Mouse (Mus musculus): ENCODE measurements around the gene Cdh4. TPM values are rescaled to one million over a fixed set of nuclear protein-coding genes. Genes with fewer than 3 reads are reported as not detected.

Cdh4 gene
- polyA plus RNA-seq, 1 experiment from 2014 or later = 3.0 TPM

GRCm38 (mm10) chr2:179526976-179527375 is 84.7 kb downstream of the Cdh4 start:
- Histone ChIP-seq H3K4me3 (ENCODE audit: low read depth, low read length) (no peak overlapping the region), H3K36me3 (ENCODE audit: control insufficient read depth, insufficient read depth) (no peaks in the 10 kb centered on the region), H3K4me1 (replicated peaks; ENCODE audit: control insufficient read depth, insufficient read depth, low read length) (no peaks in the 10 kb centered on the region), H3K9me3 (ENCODE audit: control insufficient read depth) (no peaks in the 10 kb centered on the region), H3K9ac (ENCODE audit: low read depth, low read length) (no peak overlapping the region), H3K27me3 (replicated peaks; ENCODE audit: control insufficient read depth, insufficient read depth, low read length) (no peaks in the 10 kb centered on the region), H3K27ac (ENCODE audit: low read depth, low read length) (no peak overlapping the region), H3K4me2 (replicated peaks; ENCODE audit: low read depth) (no peak overlapping the region)
- TF ChIP-seq CTCF (IDR thresholded peaks at IDR 0.05; ENCODE audit: low read depth) = no peak
- no peak for ATAC-seq
- WGBS = 77% methylated on average over 7 of the region's 7 CpGs

DNA sequence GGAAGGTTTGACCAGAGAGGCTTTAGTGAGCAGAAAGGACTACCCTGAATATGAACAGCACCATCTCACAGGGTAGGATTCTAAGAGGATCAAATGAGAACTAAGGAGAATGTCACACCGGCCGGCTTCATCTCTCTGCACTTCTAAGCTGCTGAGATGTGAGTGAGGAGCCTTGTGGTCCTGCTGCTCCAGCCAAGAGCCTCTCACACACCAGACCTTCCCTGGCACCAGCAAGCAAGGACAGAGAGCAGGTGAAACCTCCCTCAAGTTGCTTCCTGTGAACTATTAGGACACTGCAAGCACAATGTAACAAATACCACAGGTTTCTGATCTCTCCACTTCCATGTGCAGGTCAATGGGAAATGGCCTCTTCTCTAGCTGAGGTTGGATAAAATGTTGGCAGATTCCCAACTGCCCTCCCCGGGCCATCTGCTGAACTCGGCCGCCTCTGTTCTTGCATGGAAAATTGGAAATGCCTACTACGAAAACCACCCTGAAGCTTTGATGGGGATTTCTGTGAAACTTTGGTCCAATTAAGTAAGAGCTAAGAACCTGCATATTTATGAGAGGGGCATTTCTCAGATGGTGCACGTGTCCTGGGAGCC is 88.3 kb downstream of the Cdh4 start:
- H3K9ac ChIP-seq (ENCODE audit: low read depth, low read length) = no peak overlapping the region
- no peak overlapping the region for H3K27ac ChIP-seq (ENCODE audit: low read depth, low read length)
- H3K36me3 ChIP-seq (ENCODE audit: control insufficient read depth, insufficient read depth) = no peaks in the 10 kb centered on the region
- no peak overlapping the region for H3K4me3 ChIP-seq (ENCODE audit: low read depth, low read length)
- 71% methylated on average over 7 of the region's 7 CpGs for WGBS
- no peak overlapping the region for H3K4me2 ChIP-seq (replicated peaks; ENCODE audit: low read depth)
- TF ChIP-seq CTCF (IDR thresholded peaks at IDR 0.05; ENCODE audit: low read depth) = no peak
- H3K9me3 ChIP-seq (ENCODE audit: control insufficient read depth) = no peaks in the 10 kb centered on the region
- no peak for ATAC-seq
- H3K27me3 ChIP-seq (replicated peaks; ENCODE audit: control insufficient read depth, insufficient read depth, low read length) = no peaks in the 10 kb centered on the region
- no peaks in the 10 kb centered on the region for H3K4me1 ChIP-seq (replicated peaks; ENCODE audit: control insufficient read depth, insufficient read depth, low read length)

GRCm38 (mm10) chr2:179533196-179533595 is 91.0 kb downstream of the Cdh4 start:
- no peak for ATAC-seq
- H3K27ac ChIP-seq (ENCODE audit: low read depth, low read length) = no peak overlapping the region
- no peaks in the 10 kb centered on the region for H3K9me3 ChIP-seq (ENCODE audit: control insufficient read depth)
- no peak overlapping the region for H3K4me3 ChIP-seq (ENCODE audit: low read depth, low read length)
- H3K36me3 ChIP-seq (ENCODE audit: control insufficient read depth, insufficient read depth) = no peaks in the 10 kb centered on the region
- TF ChIP-seq CTCF (IDR thresholded peaks at IDR 0.05; ENCODE audit: low read depth) = no peak
- H3K9ac ChIP-seq (ENCODE audit: low read depth, low read length) = no peak overlapping the region
- 82% methylated on average over 6 of the region's 6 CpGs for WGBS
- no peak overlapping the region for H3K4me2 ChIP-seq (replicated peaks; ENCODE audit: low read depth)
- no peaks in the 10 kb centered on the region for H3K4me1 ChIP-seq (replicated peaks; ENCODE audit: control insufficient read depth, insufficient read depth, low read length)
- 0 out of 2 replicates have a peak, but pooled peaks cover 7% of the 10 kb centered on the region for H3K27me3 ChIP-seq (replicated peaks; ENCODE audit: control insufficient read depth, insufficient read depth, low read length)

- Histone ChIP-seq H3K27me3 (replicated peaks; ENCODE audit: control insufficient read depth, insufficient read depth, low read length) (0 out of 2 replicates have a peak, but pooled peaks cover 7% of the 10 kb centered on the region), H3K4me1 (replicated peaks; ENCODE audit: control insufficient read depth, insufficient read depth, low read length) (no peaks in the 10 kb centered on the region), H3K4me3 (ENCODE audit: low read depth, low read length) (no peak overlapping the region), H3K9ac (ENCODE audit: low read depth, low read length) (no peak overlapping the region), H3K27ac (ENCODE audit: low read depth, low read length) (no peak overlapping the region), H3K36me3 (ENCODE audit: control insufficient read depth, insufficient read depth) (no peaks in the 10 kb centered on the region), H3K4me2 (replicated peaks; ENCODE audit: low read depth) (no peak overlapping the region), H3K9me3 (ENCODE audit: control insufficient read depth) (no peaks in the 10 kb centered on the region)
- ATAC-seq = no peak
- no peak for TF ChIP-seq CTCF (IDR thresholded peaks at IDR 0.05; ENCODE audit: low read depth)
- 87% methylated on average over 2 of the region's 2 CpGs for WGBS
Measured at GRCm38 (mm10) chr2:179533881-179534280, 91.7 kb downstream of the Cdh4 start.

GRCm38 (mm10) chr2:179535204-179535603 is 93.0 kb downstream of the Cdh4 start:
- Histone ChIP-seq H3K27me3 (replicated peaks; ENCODE audit: control insufficient read depth, insufficient read depth, low read length) (0 out of 2 replicates have a peak, but pooled peaks cover 7% of the 10 kb centered on the region), H3K27ac (ENCODE audit: low read depth, low read length) (no peak overlapping the region), H3K4me2 (replicated peaks; ENCODE audit: low read depth) (no peak overlapping the region), H3K4me1 (replicated peaks; ENCODE audit: control insufficient read depth, insufficient read depth, low read length) (no peaks in the 10 kb centered on the region), H3K9ac (ENCODE audit: low read depth, low read length) (no peak overlapping the region), H3K36me3 (ENCODE audit: control insufficient read depth, insufficient read depth) (no peaks in the 10 kb centered on the region), H3K9me3 (ENCODE audit: control insufficient read depth) (no peaks in the 10 kb centered on the region), H3K4me3 (ENCODE audit: low read depth, low read length) (no peak overlapping the region)
- no peak for ATAC-seq
- 30% methylated on average over 6 of the region's 6 CpGs for WGBS
- TF ChIP-seq CTCF (IDR thresholded peaks at IDR 0.05; ENCODE audit: low read depth) = no peak

- ATAC-seq = no peak
- H3K9ac ChIP-seq (ENCODE audit: low read depth, low read length) = no peak overlapping the region
- H3K4me2 ChIP-seq (replicated peaks; ENCODE audit: low read depth) = no peak overlapping the region
- no peak for TF ChIP-seq CTCF (IDR thresholded peaks at IDR 0.05; ENCODE audit: low read depth)
- no peak overlapping the region for H3K4me3 ChIP-seq (ENCODE audit: low read depth, low read length)
- H3K27ac ChIP-seq (ENCODE audit: low read depth, low read length) = no peak overlapping the region
- H3K9me3 ChIP-seq (ENCODE audit: control insufficient read depth) = no peaks in the 10 kb centered on the region
- H3K27me3 ChIP-seq (replicated peaks; ENCODE audit: control insufficient read depth, insufficient read depth, low read length) = 0 out of 2 replicates have a peak, but pooled peaks cover 7% of the 10 kb centered on the region
- no peaks in the 10 kb centered on the region for H3K36me3 ChIP-seq (ENCODE audit: control insufficient read depth, insufficient read depth)
- H3K4me1 ChIP-seq (replicated peaks; ENCODE audit: control insufficient read depth, insufficient read depth, low read length) = no peaks in the 10 kb centered on the region
- WGBS = 31% methylated on average over 2 of the region's 2 CpGs
Measured at GRCm38 (mm10) chr2:179536762-179537161, 94.5 kb downstream of the Cdh4 start.

All from intestine, postnatal 0 days (tissue).